Mouse (Mus musculus) megakaryocyte progenitor cell, adult 5-6 weeks (primary cell): ENCODE measurements around the gene Vmn1r119. TPM values are rescaled to one million over a fixed set of nuclear protein-coding genes. Genes with fewer than 3 reads are reported as not detected.
"Not testable (repeated sequence)": the region's sequence is repeated elsewhere in the genome, so short reads cannot be mapped to it uniquely, and the experiment has no call there.

Experiments used
- ATAC-seq: replicated peaks from 2 replicates; pipeline ENCODE4 v1.8.0; 2016; ENCODE audit warnings: mild to moderate bottlenecking, moderate TSS enrichment, inconsistent platforms; ENCODE audit not compliant: poor library complexity
- total RNA-seq, 2 experiments: library from RNA; stranded (forward) in 1 of 2; stranded (reverse) in 1 of 2; fragments of 157-497, 149-512 nt in 1 of 2; fragments of 200-1000 nt in 1 of 2; gene quantifications; 2 replicates each; pipeline versions ENCODE4 v1.2.3 to v1.2.4; 2015 to 2017

Vmn1r119 gene
- total RNA-seq (2015) (not detected in 2 replicates), total RNA-seq (2017) (not detected in 2 replicates)

- not testable (repeated sequence) for ATAC-seq
Observed at GRCm38 (mm10) chr7:21012355-21012754, at the start of gene Vmn1r119. Gene Vmn1r119 (minus strand): TSS chr7:21012455.

GRCm38 (mm10) chr7:21053684-21054083 is 41.4 kb upstream of the Vmn1r119 start, which contains the start of gene Vmn1r120:
Gene Vmn1r120 (minus strand): TSS chr7:21053784.
- ATAC-seq = not testable (repeated sequence)

Other genes starting within 250 kb of the Vmn1r119 start
- gene Vmn1r112, start 241.3 kb downstream of the Vmn1r119 start, total RNA-seq (2015) = not detected in 2 replicates
- not detected in 2 replicates for gene Vmn1r112, start 241.3 kb downstream of the Vmn1r119 start, total RNA-seq (2017)
- gene Vmn1r113, start 225.2 kb downstream of the Vmn1r119 start, total RNA-seq (2015) = not detected in 2 replicates
- gene Vmn1r113, start 225.2 kb downstream of the Vmn1r119 start, total RNA-seq (2017) = not detected in 2 replicates
- gene Vmn1r114, start 200.3 kb downstream of the Vmn1r119 start, total RNA-seq (2015) = not detected in 2 replicates
- gene Vmn1r114, start 200.3 kb downstream of the Vmn1r119 start, total RNA-seq (2017) = not detected in 2 replicates
- gene Vmn1r115, start 167.5 kb downstream of the Vmn1r119 start, total RNA-seq (2015) = not detected in 2 replicates
- gene Vmn1r115, start 167.5 kb downstream of the Vmn1r119 start, total RNA-seq (2017) = not detected in 2 replicates
- gene Vmn1r116, start 140.2 kb downstream of the Vmn1r119 start, total RNA-seq (2015) = not detected in 2 replicates
- gene Vmn1r116, start 140.2 kb downstream of the Vmn1r119 start, total RNA-seq (2017) = not detected in 2 replicates
- not detected in 2 replicates for gene Vmn1r117, start 128.3 kb downstream of the Vmn1r119 start, total RNA-seq (2015)
- not detected in 2 replicates for gene Vmn1r117, start 128.3 kb downstream of the Vmn1r119 start, total RNA-seq (2017)
- not detected in 2 replicates for gene Vmn1r118, start 100.1 kb downstream of the Vmn1r119 start, total RNA-seq (2015)
- gene Vmn1r118, start 100.1 kb downstream of the Vmn1r119 start, total RNA-seq (2017) = not detected in 2 replicates
- not detected in 2 replicates for gene Vmn1r120, start 41.3 kb upstream of the Vmn1r119 start, total RNA-seq (2015)
- gene Vmn1r120, start 41.3 kb upstream of the Vmn1r119 start, total RNA-seq (2017) = not detected in 2 replicates
- not detected in 2 replicates for gene Vmn1r121, start 86.1 kb upstream of the Vmn1r119 start, total RNA-seq (2015)
- not detected in 2 replicates for gene Vmn1r121, start 86.1 kb upstream of the Vmn1r119 start, total RNA-seq (2017)
- not detected in 2 replicates for gene Vmn1r122, start 121.7 kb upstream of the Vmn1r119 start, total RNA-seq (2015)
- gene Vmn1r122, start 121.7 kb upstream of the Vmn1r119 start, total RNA-seq (2017) = not detected in 2 replicates
- not detected in 2 replicates for gene Vmn1r123, start 149.7 kb upstream of the Vmn1r119 start, total RNA-seq (2015)
- gene Vmn1r123, start 149.7 kb upstream of the Vmn1r119 start, total RNA-seq (2017) = not detected in 2 replicates
- not detected in 2 replicates for gene Gm5157, start 178.0 kb upstream of the Vmn1r119 start, total RNA-seq (2015)
- not detected in 2 replicates for gene Gm5157, start 178.0 kb upstream of the Vmn1r119 start, total RNA-seq (2017)
- not detected in 2 replicates for gene Vmn1r124, start 248.2 kb upstream of the Vmn1r119 start, total RNA-seq (2015)
- not detected in 2 replicates for gene Vmn1r124, start 248.2 kb upstream of the Vmn1r119 start, total RNA-seq (2017)